Mouse (Mus musculus) thymus, adult 2 months (tissue): ENCODE measurements around the gene Zbtb7a.
A peak's percentile ranks its signal among the peaks of the same experiment; 100 is the strongest.

Source experiments
- CTCF ChIP-seq: fragments of 200-500 bp; IDR thresholded peaks from 2 replicates; pipeline ENCODE4 v1.5.1; 2012; ENCODE audit warnings: mild to moderate bottlenecking, control low read depth, low read length, moderate library complexity, borderline replicate concordance; ENCODE audit not compliant: control insufficient read depth, poor library complexity, insufficient read depth; ENCODE audit errors: extremely low read depth
- POLR2A ChIP-seq: fragments of 200-500 bp; IDR thresholded peaks from 2 replicates; pipeline ENCODE4 v1.6.1; 2012; ENCODE audit warnings: mild to moderate bottlenecking, low read length, control low read depth, moderate library complexity; ENCODE audit not compliant: control insufficient read depth, poor library complexity, insufficient read depth; ENCODE audit errors: extremely low read depth

DNA sequence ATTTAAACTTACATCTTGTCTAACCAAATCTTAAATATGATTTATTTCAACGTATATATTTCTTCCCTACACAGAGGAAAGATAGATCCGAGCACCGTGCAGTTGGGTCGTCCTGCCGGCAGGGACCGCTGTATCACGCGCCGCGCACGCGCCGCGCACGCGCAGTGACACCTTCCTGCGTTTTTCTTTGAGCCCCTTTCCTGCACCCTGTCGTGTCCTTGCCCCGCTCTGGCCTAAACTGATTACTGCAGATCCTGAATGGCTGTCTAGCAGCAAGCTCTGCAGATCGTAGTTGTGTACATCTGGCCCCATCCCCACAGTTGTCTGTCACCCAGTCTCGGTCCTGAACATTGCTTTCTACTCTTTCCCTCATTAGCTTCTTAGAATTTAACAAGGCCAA is 38.1 kb downstream of the Zbtb7a start:
- TF ChIP-seq CTCF (peak; percentile 92), POLR2A (peak; percentile 54; the same call in 1 of the 2 replicates)
